ENCODE assay signal across 7 mouse cellular contexts in the genomic region with DNA sequence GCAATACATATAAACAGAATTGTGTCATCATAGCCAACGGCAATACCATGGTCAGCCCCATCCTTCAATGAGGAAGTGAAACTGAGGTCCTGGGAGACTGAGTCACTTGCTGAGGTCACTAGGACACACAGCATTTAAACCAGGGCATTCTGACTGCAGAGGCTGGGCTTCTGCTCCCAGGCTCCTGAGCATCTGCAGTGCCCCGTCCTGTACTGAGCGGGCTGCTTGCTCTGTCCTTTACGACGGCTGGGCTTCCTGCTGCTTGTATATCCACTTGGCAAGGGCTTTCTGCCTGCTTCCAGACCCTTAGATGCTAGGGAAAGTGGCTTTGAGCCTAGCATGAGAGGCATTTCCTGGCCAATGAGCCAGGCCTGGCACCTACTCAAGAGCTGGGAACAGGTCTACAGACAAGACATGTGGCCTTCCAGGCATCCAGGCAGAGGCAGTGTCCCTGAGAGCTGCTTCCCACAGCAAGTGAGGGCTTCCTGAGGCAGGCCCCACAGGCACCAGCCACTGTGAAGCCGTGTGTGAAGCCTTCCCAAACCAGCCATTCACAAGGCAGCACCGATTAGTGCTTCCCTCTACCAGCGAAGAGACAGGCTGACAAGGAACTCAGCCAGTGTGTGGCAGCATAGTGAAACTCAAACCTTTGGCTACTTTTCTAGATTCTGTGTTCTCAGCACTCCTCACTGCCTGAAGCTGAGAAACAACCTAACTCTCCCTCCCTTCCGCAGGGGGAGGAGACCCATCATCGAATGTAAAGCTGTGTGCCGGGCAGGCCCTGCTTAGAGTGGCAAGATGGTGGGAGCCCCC. TPM values are rescaled to one million over a fixed set of nuclear protein-coding genes. Genes with fewer than 3 reads are reported as not detected.
DNase-seq lines count a peak whose midpoint lies in the region; ATAC-seq lines count a peak whose summit lies in the region.

No protein-coding gene starts in this region.

- intact Hi-C loops in left cerebral cortex, postnatal 25 days (cut with DNase I) = loop anchor here (2.0 to 5.0 kb wide), 2 partner anchors 19 to 59 kb away; a partner anchor contains a TSS

- 32% methylated on average over 11 of the region's 11 CpGs for WGBS in hindbrain, embryonic 15.5 days
- 37% methylated on average over 11 of the region's 11 CpGs for WGBS in stomach, embryonic 15.5 days

- H3K27me3 ChIP-seq in hindbrain, embryonic 15.5 days = no peaks in the 10 kb centered on the region
- H3K27me3 ChIP-seq in stomach, embryonic 15.5 days (replicated peaks) = no peaks in the 10 kb centered on the region

- peaks cover 24% of the 10 kb centered on the region for H3K4me1 ChIP-seq in hindbrain, embryonic 15.5 days (replicated peaks)
- peaks cover 29% of the 10 kb centered on the region for H3K4me1 ChIP-seq in stomach, embryonic 15.5 days

- H3K27ac ChIP-seq in hindbrain, embryonic 15.5 days (replicated peaks) = peak overlapping the region; percentile 78
- H3K27ac ChIP-seq in stomach, embryonic 15.5 days = peak overlapping the region; percentile 81

- DNase-seq in adrenal gland, postnatal 36 days = peak; percentile 76 to 82
- peak; percentile 91 to 94 for DNase-seq in cerebellum, postnatal 10 days
- peak; percentile 81 for DNase-seq in gastrocnemius, postnatal 10 days
- DNase-seq in left cerebral cortex, postnatal 25 days (ENCODE audit: low spot score in 2 of 2) = peak; percentile 44 to 64

- no peaks in the 10 kb centered on the region for H3K36me3 ChIP-seq in hindbrain, embryonic 15.5 days
- H3K36me3 ChIP-seq in stomach, embryonic 15.5 days = peaks cover 12% of the 10 kb centered on the region; the same call in 1 of the 2 replicates

- H3K4me3 ChIP-seq in hindbrain, embryonic 15.5 days = no peak overlapping the region
- H3K4me3 ChIP-seq in stomach, embryonic 15.5 days (replicated peaks) = no peak overlapping the region

- no peak overlapping the region for H3K4me2 ChIP-seq in hindbrain, embryonic 15.5 days
- H3K4me2 ChIP-seq in stomach, embryonic 15.5 days = no peak overlapping the region

- peak; percentile 69 for ATAC-seq in hindbrain, embryonic 15.5 days (ENCODE audit: low FRiP score, low read depth)
- peak; percentile 80 for ATAC-seq in megakaryocyte progenitor cell, adult 5-6 weeks (replicated peaks; ENCODE audit: poor library complexity)
- 0 out of 2 replicates have a peak, but pooled peaks have one; percentile 24 for ATAC-seq in stomach, embryonic 15.5 days (ENCODE audit: insufficient read depth, low FRiP score, low read depth)

- H3K9me3 ChIP-seq in hindbrain, embryonic 15.5 days = no peaks in the 10 kb centered on the region
- H3K9me3 ChIP-seq in stomach, embryonic 15.5 days = no peaks in the 10 kb centered on the region

- H3K9ac ChIP-seq in hindbrain, embryonic 15.5 days = no peak overlapping the region
- H3K9ac ChIP-seq in stomach, embryonic 15.5 days = no peak overlapping the region

RNA-seq across cellular contexts. Expression of a gene that starts 32.5 kb away (rescaled TPM):
- total RNA-seq in adrenal gland, postnatal 36 days (2021) = 100 to 1,000 TPM; 101 to 162 TPM
- 10 to 100 TPM; 10.9 to 18.6 TPM for total RNA-seq in gastrocnemius, postnatal 10 days (2021)
- 27.1 and 28.3 TPM in 2 replicates for polyA plus RNA-seq in hindbrain, embryonic 15.5 days (2015; fragmentation: Nextera tagmentation; extraction: Ambion mirVana)
- 10 to 100 TPM; 12.4 to 15.2 TPM for total RNA-seq in left cerebral cortex, postnatal 25 days (2021)
- total RNA-seq in megakaryocyte progenitor cell, adult 5-6 weeks (2015) = 71.8 and 84.3 TPM in 2 replicates
- total RNA-seq in megakaryocyte progenitor cell, adult 5-6 weeks (2017) = 106 and 118 TPM in 2 replicates
- polyA plus RNA-seq in stomach, embryonic 15.5 days (2015; fragmentation: Nextera tagmentation; extraction: Ambion mirVana) = 56.2 and 59.1 TPM in 2 replicates

RNA-seq across cellular contexts. Expression of a gene that starts 45.3 kb away (rescaled TPM):
- 1,000 to 10,000 TPM; 1,323 to 1,442 TPM for total RNA-seq in adrenal gland, postnatal 36 days (2021)
- total RNA-seq in gastrocnemius, postnatal 10 days (2021) = 10 to 100 TPM; 30.1 to 37.1 TPM
- polyA plus RNA-seq in hindbrain, embryonic 15.5 days (2015; fragmentation: Nextera tagmentation; extraction: Ambion mirVana) = 278 and 288 TPM in 2 replicates
- 100 to 1,000 TPM; 156 to 169 TPM for total RNA-seq in left cerebral cortex, postnatal 25 days (2021)
- 220 and 295 TPM in 2 replicates for total RNA-seq in megakaryocyte progenitor cell, adult 5-6 weeks (2015)
- 788 and 880 TPM in 2 replicates for total RNA-seq in megakaryocyte progenitor cell, adult 5-6 weeks (2017)
- polyA plus RNA-seq in stomach, embryonic 15.5 days (2015; fragmentation: Nextera tagmentation; extraction: Ambion mirVana) = 270 and 299 TPM in 2 replicates

Comparison
In these comparisons a context has a peak if more than half of its experiments do, and no peak if none do; other contexts are left out.
1. ATAC-seq: peak in every context shown above with its lines; median percentile 80 in megakaryocyte progenitor cell, adult 5-6 weeks; 69 in hindbrain, embryonic 15.5 days; 24 in stomach, embryonic 15.5 days.
2. RNA of a gene that starts 45.3 kb away (total RNA-seq): 1,323 to 1,442 TPM in adrenal gland, postnatal 36 days, 220 to 880 TPM in megakaryocyte progenitor cell, adult 5-6 weeks and 156 to 169 TPM in left cerebral cortex, postnatal 25 days; 30.1 to 37.1 TPM in gastrocnemius, postnatal 10 days; every median in the first group is over 4 times any median in the second.
3. Peak in every context shown above with its lines, with median percentiles within 50 percentile points of each other: DNase-seq.